Mouse (Mus musculus): ENCODE results near the gene Anks1b.
A peak's percentile ranks its signal among the peaks of the same experiment; 100 is the strongest.

Anks1b gene

DNA sequence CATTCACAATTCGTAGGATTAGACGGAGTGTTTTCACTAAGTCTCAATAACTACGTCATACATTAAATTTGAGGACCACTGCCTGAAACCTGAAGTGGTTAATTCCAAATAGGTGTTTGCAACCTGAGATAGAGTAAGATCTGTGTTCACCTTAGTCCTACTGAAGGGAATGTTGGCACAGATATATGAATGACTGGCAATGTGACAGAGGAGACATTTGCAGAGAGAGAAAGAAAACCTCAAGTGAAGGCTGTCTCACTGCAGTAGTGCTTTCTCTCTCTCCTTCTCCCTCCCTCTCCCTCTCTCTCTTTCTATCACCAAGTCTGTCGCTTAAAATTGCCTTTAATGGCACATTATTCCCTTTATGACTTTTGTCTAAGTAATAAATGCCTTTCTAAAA is 101.1 kb downstream of the Anks1b start:
- peak in 1 of 2 experiments; percentile 30 for DNase-seq

DNA sequence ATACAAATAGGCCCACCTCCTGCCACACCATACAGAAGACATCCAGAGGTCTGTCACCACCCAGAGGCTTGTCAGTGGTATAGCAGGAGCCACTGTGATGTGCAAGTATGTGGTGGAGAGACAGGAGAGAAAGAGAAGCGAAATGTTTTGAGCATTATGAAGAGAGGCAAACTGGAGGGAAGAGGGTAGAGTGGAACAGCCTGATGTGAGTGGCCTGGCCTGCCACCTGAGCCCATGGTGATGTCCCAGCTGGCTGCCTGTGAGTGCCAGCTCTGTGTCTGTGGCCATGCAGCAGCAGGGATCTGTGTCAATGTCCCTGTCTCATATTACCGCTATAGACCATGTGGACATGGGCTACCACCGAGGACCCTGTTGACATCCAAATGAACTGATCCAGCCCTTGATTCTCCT is 102.1 kb downstream of the Anks1b start:
- DNase-seq = peak; percentile 51 to 55

DNA sequence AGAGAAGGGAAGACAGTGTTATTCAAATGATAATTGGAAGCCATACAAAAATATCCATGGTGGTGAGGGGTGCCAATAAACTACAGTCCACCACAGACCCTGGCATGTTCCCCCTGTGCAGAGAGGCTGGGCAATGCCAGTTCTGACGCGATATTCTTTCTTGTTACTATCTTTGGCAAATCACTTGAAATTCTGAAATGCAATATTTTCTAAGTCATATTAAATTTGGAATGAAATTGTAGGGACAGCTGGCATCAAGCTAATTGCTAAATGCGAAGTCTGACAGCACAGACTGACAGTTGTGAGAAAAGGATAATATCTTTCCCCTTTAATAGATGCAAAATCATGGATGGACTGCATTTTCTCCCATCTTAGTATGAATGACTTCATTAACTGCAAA is 103.3 kb downstream of the Anks1b start:
- peak in 1 of 2 experiments; percentile 26 for DNase-seq

GRCm38 (mm10) chr10:89994171-89994570 is 120.9 kb downstream of the Anks1b start:
- no peak for DNase-seq

DNA sequence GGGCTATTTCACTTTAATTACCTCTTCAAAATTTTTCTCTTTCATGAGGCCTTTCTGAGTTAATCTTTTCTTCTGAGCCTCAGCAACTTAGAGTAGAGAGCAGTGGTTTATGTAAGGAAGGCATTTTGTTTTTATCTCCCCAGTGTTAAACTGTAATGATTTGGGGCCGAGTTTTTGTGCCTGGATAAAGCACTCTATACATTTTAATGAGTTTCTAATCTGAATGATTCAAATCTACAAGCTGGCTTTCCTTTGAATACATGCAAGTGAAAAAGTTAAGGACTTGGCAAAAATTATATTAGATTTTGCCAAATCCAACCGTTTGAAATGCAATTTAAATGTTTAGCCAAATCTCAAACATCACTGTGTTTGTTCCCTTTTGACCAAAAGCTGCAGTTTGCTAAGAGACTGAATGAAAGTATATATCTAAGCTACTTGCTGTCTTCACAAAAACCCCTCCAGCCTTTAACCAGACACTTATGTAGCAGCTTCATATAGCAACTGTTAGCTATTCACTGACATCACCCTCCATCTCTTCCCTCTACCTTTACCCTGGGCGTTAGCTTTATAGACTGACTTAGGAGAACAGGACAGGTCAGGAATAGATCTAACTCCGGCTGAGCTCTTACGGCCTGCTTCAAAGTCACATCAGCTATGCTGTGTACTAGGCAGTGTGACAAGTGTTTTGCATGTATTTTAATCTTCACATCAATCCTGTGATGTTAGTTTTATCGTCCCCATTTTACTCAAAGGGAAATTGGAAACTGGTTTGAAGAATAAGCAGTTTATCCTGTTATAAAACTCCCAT is 122.5 kb downstream of the Anks1b start:
- DNase-seq = no peak

- no peak for DNase-seq
Observed at GRCm38 (mm10) chr10:90003980-90004729, 130.8 kb downstream of the Anks1b start.

DNA sequence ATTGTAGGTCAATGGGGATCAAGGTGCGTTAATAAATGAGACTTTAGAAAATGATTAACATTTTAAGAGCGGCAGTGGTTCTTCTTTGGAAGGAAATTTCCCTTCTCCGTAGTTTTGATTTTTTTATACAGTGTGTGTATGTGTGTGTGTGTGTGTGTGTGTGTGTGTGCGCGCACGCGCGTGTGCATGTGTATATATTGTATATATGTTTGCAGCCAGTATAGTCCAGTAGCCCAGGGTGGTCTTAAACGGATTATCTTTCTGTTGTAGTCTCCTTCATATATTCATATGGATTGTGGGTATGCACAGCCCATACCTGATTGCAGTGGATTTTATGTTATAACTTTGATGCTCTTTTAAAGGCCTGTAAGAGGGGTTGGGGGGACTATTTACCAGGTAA is 131.6 kb downstream of the Anks1b start:
- no peak for DNase-seq

GRCm38 (mm10) chr10:90033037-90033436 is 159.7 kb downstream of the Anks1b start:
- DNase-seq = no peak

GRCm38 (mm10) chr10:90043287-90043686 is 170.0 kb downstream of the Anks1b start:
- DNase-seq = peak; percentile 27 to 60

GRCm38 (mm10) chr10:90043773-90044172 is 170.5 kb downstream of the Anks1b start:
- peak; percentile 48 to 74 for DNase-seq

DNA sequence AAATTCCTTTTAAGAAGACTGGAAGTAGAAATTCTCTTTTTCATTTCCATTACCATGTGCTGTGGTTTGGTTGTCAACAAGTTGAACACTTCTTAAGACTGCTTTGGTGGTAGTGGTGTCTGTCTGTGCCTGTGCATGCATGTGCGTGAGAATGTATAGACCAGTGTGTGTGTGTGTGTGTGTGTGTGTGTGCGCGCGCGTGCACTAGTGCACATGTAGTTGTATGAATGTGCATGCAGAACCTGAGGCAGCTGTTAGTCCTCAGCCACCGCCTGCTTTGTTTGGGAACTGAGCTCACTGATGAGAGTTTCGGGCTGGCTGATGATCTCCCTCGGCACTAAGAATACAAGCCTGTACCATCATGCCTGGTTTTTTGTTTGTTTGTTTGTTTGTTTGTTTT is 170.9 kb downstream of the Anks1b start:
- peak in 1 of 2 experiments; percentile 26 for DNase-seq

- DNase-seq = no peak
Observed at GRCm38 (mm10) chr10:90068651-90069050, 195.3 kb downstream of the Anks1b start.

DNA sequence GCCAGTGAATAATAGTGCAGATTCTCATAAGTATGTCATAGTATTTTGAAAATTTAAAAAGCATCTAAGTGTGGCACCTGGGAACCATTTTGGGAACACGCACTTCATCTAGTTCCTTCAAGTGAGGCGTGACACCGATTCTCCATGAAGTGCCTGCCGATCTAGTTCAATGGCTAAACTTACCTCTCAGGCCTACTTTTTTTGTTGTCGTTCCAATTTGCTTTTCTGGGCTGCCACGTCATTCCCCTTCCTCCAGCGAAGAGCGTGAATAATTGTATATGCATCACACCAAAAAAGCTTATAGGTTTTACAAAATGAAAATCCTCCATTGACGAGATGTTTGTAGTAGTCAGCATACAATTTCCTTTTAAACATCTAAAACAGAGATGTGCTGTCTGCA is 204.6 kb downstream of the Anks1b start:
- DNase-seq = no peak

DNA sequence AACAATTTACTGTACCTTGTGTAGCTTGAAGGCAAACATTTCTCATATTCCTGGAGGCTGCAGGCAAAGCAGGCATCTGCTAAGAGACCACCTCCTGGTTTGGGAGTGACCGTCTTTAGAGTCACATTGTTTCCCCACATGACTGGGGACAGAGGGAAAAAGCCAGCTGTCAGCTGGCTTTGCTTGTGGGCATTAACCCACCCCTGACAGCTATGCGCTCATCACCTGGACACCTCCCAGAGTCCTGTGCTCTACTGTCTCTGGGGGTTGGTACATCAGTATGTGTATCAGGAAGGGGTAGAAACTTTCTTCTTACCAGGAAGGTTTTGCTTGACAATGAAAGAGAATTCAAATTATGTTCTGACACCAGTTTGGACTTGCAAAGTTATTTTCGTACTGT is 207.8 kb downstream of the Anks1b start:
- peak; percentile 45 to 48 for DNase-seq

DNA sequence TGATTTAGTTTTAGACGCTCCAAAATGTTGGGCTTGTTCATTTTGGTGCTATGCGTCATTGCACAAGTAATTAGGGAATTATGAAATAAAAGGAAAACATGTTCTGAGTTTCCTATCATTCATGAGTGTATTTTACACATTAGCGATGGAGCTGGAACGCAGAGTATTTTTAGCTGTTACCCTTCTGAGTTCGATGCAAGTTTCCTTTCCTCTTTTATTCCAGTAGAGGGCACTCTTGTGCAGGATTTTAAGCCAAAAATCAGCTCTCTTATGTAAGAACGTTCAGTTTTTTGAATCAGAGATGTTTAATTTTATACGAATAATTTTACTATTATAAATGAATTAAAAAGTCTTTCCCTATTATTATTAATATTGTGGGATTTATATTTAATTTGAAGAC is 208.3 kb downstream of the Anks1b start:
- DNase-seq = no peak

DNA sequence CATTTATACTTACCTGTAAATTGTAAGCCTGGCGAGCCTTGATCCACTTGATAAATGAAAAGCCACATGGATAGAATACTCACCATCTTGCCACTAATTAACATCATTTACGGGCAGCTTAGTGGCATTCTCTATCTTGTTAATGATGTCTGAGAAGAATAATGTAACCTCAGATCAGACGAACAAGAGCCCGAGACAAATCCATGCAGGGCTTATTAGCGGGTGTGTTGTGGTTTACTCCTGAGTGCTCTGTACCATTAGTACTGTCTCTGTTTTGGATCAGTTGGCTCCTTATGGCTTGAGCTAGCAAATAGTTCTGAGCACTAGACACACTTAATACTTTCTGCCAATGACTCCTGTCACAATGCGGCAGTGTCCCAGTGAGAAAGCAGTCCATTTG is 220.6 kb downstream of the Anks1b start:
- DNase-seq = no peak

GRCm38 (mm10) chr10:90112662-90113061 is 239.4 kb downstream of the Anks1b start:
- DNase-seq = no peak

- no peak for DNase-seq
Observed at GRCm38 (mm10) chr10:90116867-90117266, 243.6 kb downstream of the Anks1b start.

GRCm38 (mm10) chr10:90117836-90118235 is 244.5 kb downstream of the Anks1b start:
- peak; percentile 50 to 66 for DNase-seq

DNA sequence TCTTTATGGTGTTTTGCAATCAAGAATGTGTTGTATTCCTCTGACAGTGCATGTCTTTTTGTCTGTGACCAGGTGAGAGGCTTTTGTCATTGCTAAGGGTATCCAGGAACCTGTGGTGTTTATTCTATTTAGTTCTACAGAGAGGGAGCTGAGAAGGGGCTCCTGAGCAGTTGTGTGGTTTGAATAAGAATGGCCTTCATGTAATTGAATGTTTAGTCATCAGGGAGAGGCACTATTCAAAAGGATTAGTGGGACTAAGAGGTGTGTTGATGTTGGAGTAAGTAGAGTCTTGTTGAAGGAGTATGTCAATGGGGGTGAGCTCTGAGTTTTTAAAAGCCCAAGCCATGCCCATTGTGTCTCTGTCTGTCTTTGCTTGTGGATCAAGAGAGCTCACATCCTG is 264.2 kb downstream of the Anks1b start:
- DNase-seq = no peak

- no peak for DNase-seq
Observed at GRCm38 (mm10) chr10:90140947-90141346, 267.6 kb downstream of the Anks1b start.

GRCm38 (mm10) chr10:90144444-90144843 is 271.1 kb downstream of the Anks1b start:
- no peak for DNase-seq

DNA sequence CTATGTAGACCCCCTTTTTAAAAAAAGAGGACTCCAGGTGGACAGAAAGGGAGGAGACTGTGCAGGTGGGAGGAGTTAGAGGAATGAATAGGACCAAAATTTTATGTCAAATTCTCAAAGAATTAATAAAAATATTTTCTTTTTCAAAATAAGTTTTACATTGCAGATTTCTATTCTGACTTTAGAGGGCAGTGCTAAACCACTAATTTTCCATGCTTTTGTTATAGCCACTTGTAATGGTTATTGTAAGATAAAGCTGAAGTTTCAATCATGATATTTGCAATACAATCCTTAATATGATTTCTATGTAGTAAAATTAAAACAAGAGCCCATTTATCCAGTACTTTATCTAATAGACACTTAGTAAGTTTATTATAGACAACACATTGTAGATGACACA is 278.2 kb downstream of the Anks1b start:
- no peak for DNase-seq

GRCm38 (mm10) chr10:90169941-90170580 is 296.8 kb downstream of the Anks1b start:
- DNase-seq = peak; percentile 28 to 61

All from cerebellum, postnatal 25 days (tissue).